Mouse (Mus musculus) granulocyte monocyte progenitor cell, adult 5-6 weeks (primary cell): Measurements from ENCODE around the gene Ckb. TPM values are rescaled to one million over a fixed set of nuclear protein-coding genes. Genes with fewer than 3 reads are reported as not detected.
A peak's percentile ranks its signal among the peaks of the same experiment; 100 is the strongest.

ENCODE experiments used
- ATAC-seq: replicated peaks from 2 replicates; pipeline ENCODE4 v1.8.0; 2016; ENCODE audit warnings: mild to moderate bottlenecking, moderate TSS enrichment, inconsistent platforms; ENCODE audit not compliant: poor library complexity, severe bottlenecking
- total RNA-seq, 2 experiments: library from RNA; stranded (forward) in 1 of 2; stranded (reverse) in 1 of 2; fragments of 200-712, 200-1000 nt in 1 of 2; fragments of >200 nt in 1 of 2; fragmentation: Nextera tagmentation in 1 of 2; gene quantifications; 2 replicates each; pipeline ENCODE4 v1.2.3; 2014 to 2017

Ckb gene
- total RNA-seq, 2 experiments from 2014 or later: 0.57 to 4.2 TPM

- ATAC-seq: no peak
Observed at GRCm38 (mm10) chr12:111693341-111694270, 21.5 kb upstream of the Ckb start.

GRCm38 (mm10) chr12:111692899-111693298 is 20.8 kb upstream of the Ckb start:
- ATAC-seq: no peak

- peak; percentile 89 for ATAC-seq
Observed at GRCm38 (mm10) chr12:111691346-111691872, 19.3 kb upstream of the Ckb start.

- no peak for ATAC-seq
Observed at GRCm38 (mm10) chr12:111689426-111689825, 17.3 kb upstream of the Ckb start.

GRCm38 (mm10) chr12:111688069-111688428 is 15.9 kb upstream of the Ckb start:
- ATAC-seq: no peak

GRCm38 (mm10) chr12:111687350-111688068 is 15.4 kb upstream of the Ckb start:
- ATAC-seq: no peak

- no peak for ATAC-seq
Observed at GRCm38 (mm10) chr12:111686390-111686789, 14.3 kb upstream of the Ckb start.

DNA sequence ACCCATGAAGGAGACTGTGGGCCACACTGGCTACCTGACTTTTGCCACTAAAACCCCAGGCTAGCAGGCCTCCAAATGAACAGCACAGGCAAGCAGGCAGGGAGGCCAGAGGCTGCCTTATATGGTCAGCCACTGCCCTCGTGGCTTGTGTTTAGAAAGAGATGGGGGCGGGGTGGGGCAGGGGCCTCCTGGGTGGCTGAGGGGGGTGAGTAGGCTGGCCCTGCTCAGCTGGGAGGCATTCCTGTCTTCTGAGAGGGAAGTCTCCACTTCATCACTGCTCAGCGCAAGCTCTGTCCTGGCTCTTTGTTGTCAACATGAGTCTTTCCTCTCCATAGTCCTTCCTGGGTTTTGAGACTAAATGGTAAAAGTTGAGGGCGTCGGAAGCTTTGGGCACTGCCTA is 10.7 kb upstream of the Ckb start:
- no peak for ATAC-seq

GRCm38 (mm10) chr12:111682003-111682402 is 9.9 kb upstream of the Ckb start:
- ATAC-seq: no peak

DNA sequence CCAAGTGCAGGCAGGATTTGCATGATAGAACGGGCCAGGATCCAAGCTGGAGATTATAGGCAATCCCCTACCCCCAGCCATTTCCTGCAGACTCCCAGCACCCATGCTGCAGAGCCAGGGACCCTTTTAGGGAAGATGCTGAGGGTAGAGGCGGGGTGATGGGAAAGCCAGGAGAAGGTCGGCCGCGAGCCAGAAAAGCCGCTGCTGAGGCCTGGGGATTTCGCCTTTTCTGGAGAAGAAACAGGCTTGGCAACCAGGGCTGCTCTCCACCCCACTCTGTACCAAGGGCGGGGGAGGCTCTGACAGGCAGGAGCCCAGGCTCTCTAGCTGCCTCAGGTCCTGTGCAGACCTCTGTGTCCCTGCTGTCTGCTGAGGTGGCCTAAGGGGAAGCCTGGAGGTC is 9.2 kb upstream of the Ckb start:
- ATAC-seq: no peak

GRCm38 (mm10) chr12:111680661-111681060 is 8.5 kb upstream of the Ckb start:
- ATAC-seq: no peak

DNA sequence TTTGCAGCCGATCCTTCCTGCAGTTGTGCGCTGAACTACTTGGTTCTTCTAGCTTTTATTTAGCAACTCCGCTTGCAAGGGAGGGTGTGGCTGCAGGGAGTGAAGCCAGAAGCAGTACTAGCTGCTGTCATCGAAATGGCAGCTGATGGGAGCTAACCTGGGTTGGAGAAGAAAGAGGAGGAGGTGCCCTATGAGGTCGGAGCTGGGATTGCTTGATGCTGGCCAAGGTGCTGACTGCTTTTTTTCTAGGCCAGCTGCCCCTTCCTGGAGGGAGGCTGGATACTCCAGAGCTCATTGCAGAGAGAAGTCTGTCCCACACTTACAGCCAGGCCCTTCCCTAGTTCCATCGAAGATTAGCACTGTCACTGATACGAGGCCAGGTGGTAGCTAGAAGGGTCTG is 6.9 kb upstream of the Ckb start:
- ATAC-seq: no peak

DNA sequence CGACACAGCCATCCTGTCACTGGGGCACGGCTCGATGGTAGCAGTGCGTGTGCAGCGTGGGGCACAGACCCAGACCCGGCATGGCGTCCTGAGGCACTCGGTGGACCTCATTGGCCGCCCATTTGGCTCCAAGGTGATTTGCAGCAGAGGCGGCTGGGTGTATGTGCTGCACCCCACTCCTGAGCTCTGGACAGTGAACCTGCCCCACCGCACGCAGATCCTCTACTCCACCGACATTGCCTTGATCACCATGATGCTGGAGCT is 6.5 kb upstream of the Ckb start:
- ATAC-seq: peak; percentile 6; the same call in 1 of the 2 replicates

GRCm38 (mm10) chr12:111677882-111678669 is 5.9 kb upstream of the Ckb start, which contains the start of gene Trmt61a:
Gene Trmt61a, plus strand, starts transcription at chr12:111678105.
- peak; percentile 70 for ATAC-seq

DNA sequence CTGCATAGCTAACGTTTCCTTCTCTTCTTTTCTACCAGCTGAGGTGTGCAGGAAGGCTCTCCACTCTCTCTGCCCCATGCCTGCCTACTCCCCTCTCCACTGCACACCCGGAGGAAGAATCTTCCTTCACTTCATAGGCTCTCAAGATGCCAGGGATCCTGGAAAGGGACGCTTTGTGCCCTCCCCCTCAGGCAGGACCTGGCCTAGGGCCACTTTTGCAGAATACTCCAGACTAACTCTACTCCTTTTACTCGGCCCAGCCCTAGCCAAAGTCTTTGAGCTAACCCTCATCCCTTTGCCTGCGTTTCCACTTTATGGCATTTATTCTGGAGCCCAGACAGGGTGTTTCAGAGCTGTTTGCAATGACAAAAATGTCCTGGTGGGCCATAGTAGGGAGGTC is 5.3 kb upstream of the Ckb start:
- ATAC-seq: no peak

DNA sequence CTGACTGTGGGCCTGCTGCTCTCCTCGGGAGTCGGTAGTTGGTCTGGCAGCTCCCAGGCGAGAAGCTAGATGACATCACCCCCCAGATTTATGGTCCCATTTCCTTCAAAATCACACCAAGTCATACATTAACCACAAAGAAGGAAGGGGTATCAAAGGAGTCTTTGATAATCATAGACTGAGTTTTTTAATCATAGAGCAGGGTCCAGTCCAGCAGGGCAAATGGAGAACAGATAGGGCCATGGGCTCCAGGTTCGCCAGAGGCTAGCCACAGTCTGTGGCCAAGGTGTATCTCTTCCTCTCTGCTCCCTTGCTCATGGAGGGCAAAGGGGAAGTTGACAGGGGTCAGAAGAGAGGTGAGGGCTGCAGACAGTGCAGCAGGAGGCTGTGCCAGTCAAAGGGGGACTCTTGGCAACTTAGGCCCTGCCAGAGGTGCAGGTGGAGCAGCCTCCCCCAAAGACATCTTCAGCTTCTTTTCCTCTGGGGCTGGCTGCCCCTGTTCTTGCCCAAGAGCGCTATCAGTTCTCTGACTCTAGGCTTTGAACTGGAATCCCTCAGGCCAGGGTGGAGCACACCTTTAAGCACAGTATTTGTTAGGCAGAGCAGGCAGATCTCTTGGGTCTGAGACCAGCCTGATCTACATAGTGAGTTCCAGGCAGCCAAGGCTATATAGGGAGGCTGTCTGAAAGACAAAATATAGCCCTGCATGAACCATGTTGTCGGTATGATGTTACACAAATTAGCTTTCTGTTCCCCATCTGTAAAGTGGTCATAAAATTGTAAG is 3.9 kb upstream of the Ckb start:
- ATAC-seq: 0 out of 2 replicates have a peak, but pooled peaks have one; percentile 7

GRCm38 (mm10) chr12:111674850-111675486 is 2.8 kb upstream of the Ckb start:
- ATAC-seq: peak; percentile 32

GRCm38 (mm10) chr12:111672581-111672980 is 443 bp upstream of the Ckb start:
- no peak for ATAC-seq

- ATAC-seq: no peak
Observed at GRCm38 (mm10) chr12:111671431-111671902, 671 bp downstream of the Ckb start.
